Mouse (Mus musculus): ENCODE measurements around the gene Psmd11. TPM values are rescaled to one million over a fixed set of nuclear protein-coding genes. Genes with fewer than 3 reads are reported as not detected.

Psmd11 gene
- polyA plus RNA-seq, 1 experiment: 71.3 TPM

DNA sequence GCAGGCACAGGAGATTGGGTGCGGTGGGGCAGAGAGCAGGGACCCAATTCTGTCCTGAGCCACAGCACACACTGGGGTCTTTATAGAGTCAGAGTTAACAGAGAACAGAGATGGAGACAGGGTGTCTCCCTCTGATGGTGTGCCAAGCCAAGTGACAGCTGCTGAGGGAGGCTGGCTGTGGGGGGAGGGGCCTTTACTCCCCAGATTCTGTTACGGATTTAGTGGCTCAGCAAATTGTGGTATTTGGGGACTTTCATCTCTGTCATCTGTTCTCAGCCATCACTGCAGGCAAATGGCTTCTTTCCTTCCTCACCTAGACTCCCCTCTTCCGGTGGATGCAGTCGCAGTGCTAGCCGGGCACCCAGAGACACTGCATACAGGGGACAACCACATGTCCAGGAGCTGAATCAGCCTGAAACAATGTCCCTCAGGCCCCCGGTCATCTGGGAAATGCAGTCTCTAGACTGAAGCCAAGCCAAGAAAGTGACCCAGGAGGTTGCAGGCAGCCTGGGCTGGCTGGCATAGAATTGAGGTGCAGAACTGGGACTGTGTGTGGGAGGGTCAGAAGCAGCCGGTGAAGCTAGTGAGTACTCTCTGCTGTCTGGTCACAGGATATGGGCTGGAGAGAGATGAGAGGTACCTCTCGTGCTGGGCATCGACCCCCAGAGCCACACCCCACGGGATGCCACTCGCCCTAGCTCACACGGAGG, 60.9 kb downstream of the Psmd11 start:
- H3K4me1 ChIP-seq (ENCODE audit: control insufficient read depth, insufficient read depth, low read length): peaks cover 10% of the 10 kb centered on the region
- 20% methylated on average over 12 of the region's 12 CpGs for WGBS
- peak overlapping the region; percentile 95 for H3K27ac ChIP-seq (ENCODE audit: control insufficient read depth, insufficient read depth, low read depth, low read length, poor library complexity)
- H3K4me3 ChIP-seq (replicated peaks; ENCODE audit: control insufficient read depth, low read depth, low read length): peak overlapping the region; percentile 14
- TF ChIP-seq POLR2A (IDR thresholded peaks at IDR 0.05; ENCODE audit: borderline replicate concordance, control insufficient read depth, low read depth, low read length): no peak
- TF ChIP-seq CTCF (IDR thresholded peaks at IDR 0.05; ENCODE audit: control insufficient read depth, insufficient read depth, low read length): no peak

DNA sequence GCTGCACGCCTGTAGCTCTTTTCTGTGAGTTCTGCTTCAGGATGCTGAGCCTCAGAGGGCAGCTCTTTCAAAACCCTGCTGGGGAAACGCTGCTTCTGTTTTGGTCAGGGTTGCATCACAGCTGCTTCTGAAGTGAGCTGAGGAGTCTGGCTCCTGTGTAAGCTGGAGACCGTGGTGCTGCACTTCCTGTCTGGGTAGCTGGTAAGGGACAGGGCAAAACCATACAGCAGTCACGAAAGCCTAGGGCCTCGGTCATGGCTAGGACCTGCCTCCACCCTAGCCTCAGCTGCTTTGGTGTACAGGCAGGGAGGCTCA, 61.4 kb downstream of the Psmd11 start:
- 8% methylated on average over 5 of the region's 5 CpGs for WGBS
- H3K4me1 ChIP-seq (ENCODE audit: control insufficient read depth, insufficient read depth, low read length): peaks cover 10% of the 10 kb centered on the region
- H3K27ac ChIP-seq (ENCODE audit: control insufficient read depth, insufficient read depth, low read depth, low read length, poor library complexity): peak overlapping the region; percentile 95
- no peak for TF ChIP-seq POLR2A (IDR thresholded peaks at IDR 0.05; ENCODE audit: borderline replicate concordance, control insufficient read depth, low read depth, low read length)
- TF ChIP-seq CTCF (IDR thresholded peaks at IDR 0.05; ENCODE audit: control insufficient read depth, insufficient read depth, low read length): no peak
- H3K4me3 ChIP-seq (replicated peaks; ENCODE audit: control insufficient read depth, low read depth, low read length): no peak overlapping the region

DNA sequence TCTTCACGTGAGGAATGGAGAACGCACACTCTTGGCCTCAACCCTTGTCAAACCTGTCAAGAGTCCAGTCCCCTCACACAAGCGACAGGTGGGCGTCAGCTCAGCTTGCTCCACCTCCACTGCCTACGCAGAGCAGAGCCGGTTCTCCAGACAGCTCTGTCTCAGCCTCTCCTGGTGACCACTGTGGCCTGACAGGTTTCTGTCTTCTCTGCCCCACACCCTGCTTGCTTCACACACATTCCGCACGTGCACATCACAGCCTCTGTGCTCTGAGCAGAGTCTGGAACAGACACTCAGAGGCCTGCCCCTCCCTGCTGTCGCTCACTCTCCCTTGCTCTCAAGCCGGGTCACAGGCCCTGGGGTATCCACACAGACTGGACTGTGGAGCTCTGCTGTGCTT, 62.4 kb downstream of the Psmd11 start:
- Histone ChIP-seq H3K27ac (ENCODE audit: control insufficient read depth, insufficient read depth, low read depth, low read length, poor library complexity) (peak overlapping the region; percentile 22), H3K4me1 (ENCODE audit: control insufficient read depth, insufficient read depth, low read length) (peaks cover 11% of the 10 kb centered on the region), H3K4me3 (replicated peaks; ENCODE audit: control insufficient read depth, low read depth, low read length) (no peak overlapping the region)
- WGBS: 79% methylated on average over 10 of the region's 10 CpGs
- TF ChIP-seq POLR2A (IDR thresholded peaks at IDR 0.05; ENCODE audit: borderline replicate concordance, control insufficient read depth, low read depth, low read length): no peak
- no peak for TF ChIP-seq CTCF (IDR thresholded peaks at IDR 0.05; ENCODE audit: control insufficient read depth, insufficient read depth, low read length)

DNA sequence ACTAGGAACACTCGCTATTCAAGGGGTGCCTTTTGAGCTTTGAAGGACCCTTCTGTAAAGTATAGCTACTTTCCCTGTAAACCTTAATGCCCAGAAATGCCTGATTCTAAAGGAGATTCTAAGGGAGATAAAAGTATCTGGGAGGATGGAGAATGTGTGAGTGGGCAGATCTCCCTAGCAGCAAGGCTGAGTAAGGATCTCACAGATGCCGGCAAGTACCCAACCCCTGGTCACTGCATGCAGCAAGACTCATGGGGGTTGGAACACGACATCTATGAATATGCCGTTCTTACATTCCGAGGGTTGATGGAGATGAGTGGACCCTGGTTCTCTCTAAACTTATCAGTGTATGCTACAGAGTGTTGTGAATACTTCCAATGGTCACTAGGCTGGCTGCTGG, 64.8 kb downstream of the Psmd11 start:
- WGBS: 84% methylated on average over 5 of the region's 5 CpGs
- no peak overlapping the region for H3K4me3 ChIP-seq (replicated peaks; ENCODE audit: control insufficient read depth, low read depth, low read length)
- H3K27ac ChIP-seq (ENCODE audit: control insufficient read depth, insufficient read depth, low read depth, low read length, poor library complexity): no peak overlapping the region
- no peak for TF ChIP-seq CTCF (IDR thresholded peaks at IDR 0.05; ENCODE audit: control insufficient read depth, insufficient read depth, low read length)
- TF ChIP-seq POLR2A (IDR thresholded peaks at IDR 0.05; ENCODE audit: borderline replicate concordance, control insufficient read depth, low read depth, low read length): no peak
- peaks cover 16% of the 10 kb centered on the region for H3K4me1 ChIP-seq (ENCODE audit: control insufficient read depth, insufficient read depth, low read length)

DNA sequence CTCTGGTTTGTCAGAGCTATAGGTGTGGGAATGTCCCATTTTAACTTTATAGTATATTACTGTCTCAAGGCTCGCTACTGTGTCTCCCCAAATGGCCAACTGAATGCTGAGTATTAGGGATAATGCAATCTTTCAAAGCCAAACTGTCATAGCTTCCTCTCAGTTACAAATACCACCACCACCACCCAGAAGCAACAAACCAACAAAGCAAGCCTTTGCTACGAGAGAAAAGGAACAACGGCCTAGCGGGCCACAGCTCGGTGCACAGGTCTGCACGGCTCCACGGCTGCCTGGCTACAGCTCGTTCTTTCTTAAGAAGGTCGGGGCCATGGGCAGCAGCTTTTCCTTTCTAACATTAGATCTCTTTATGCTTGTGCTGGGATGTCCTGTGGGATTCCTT, 66.4 kb downstream of the Psmd11 start:
- H3K4me3 ChIP-seq (replicated peaks; ENCODE audit: control insufficient read depth, low read depth, low read length): no peak overlapping the region
- 44% methylated on average over 9 of the region's 9 CpGs for WGBS
- TF ChIP-seq POLR2A (IDR thresholded peaks at IDR 0.05; ENCODE audit: borderline replicate concordance, control insufficient read depth, low read depth, low read length): peak; percentile 15; the same call in 1 of the 2 replicates
- no peak for TF ChIP-seq CTCF (IDR thresholded peaks at IDR 0.05; ENCODE audit: control insufficient read depth, insufficient read depth, low read length)
- peaks cover 13% of the 10 kb centered on the region; the same call in 1 of the 2 replicates for H3K4me1 ChIP-seq (ENCODE audit: control insufficient read depth, insufficient read depth, low read length)
- H3K27ac ChIP-seq (ENCODE audit: control insufficient read depth, insufficient read depth, low read depth, low read length, poor library complexity): peak overlapping the region; percentile 72

DNA sequence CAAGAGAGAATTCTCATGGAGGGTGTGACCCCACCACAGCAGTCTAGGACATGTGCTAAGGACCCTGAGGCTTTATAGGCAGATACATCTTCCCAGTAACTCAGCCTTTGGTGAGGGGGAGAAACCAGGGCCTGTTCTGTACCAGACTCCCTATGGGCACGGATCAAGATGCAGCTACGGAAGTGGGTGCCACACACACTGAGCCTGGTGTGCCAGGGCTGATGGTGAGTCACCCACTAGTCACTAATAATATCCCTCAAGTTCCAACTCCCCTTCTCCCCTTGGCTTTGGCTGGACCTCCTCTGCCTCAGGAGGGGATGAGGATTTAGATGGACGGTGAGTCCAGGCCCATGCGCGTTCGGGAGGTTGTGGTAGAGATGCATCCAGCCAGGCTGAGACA, 67.6 kb downstream of the Psmd11 start:
- 86% methylated on average over 6 of the region's 6 CpGs for WGBS
- Histone ChIP-seq H3K27ac (ENCODE audit: control insufficient read depth, insufficient read depth, low read depth, low read length, poor library complexity) (no peak overlapping the region), H3K4me1 (ENCODE audit: control insufficient read depth, insufficient read depth, low read length) (peaks cover 8% of the 10 kb centered on the region; the same call in 1 of the 2 replicates), H3K4me3 (replicated peaks; ENCODE audit: control insufficient read depth, low read depth, low read length) (no peak overlapping the region)
- TF ChIP-seq CTCF (IDR thresholded peaks at IDR 0.05; ENCODE audit: control insufficient read depth, insufficient read depth, low read length): no peak
- no peak for TF ChIP-seq POLR2A (IDR thresholded peaks at IDR 0.05; ENCODE audit: borderline replicate concordance, control insufficient read depth, low read depth, low read length)

DNA sequence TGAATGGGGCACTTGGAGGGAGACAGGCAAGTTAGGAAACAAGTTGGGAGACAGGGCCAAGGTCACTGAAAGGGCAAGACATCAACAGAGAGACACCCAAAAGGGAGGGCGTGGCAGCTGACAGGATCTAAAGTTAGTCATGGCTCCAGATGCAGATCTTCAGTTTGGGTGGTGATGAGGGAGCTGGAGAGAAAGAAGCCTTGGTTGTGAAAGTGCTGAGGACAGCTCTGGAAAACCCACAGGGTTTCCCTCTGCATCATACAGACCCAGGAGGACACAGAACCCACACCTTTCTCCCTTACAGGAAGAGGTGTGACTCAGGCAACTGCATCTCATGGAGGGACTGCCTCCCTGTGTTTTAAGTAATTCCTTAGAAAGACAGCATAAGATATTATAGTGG, 68.2 kb downstream of the Psmd11 start:
- TF ChIP-seq POLR2A (IDR thresholded peaks at IDR 0.05; ENCODE audit: borderline replicate concordance, control insufficient read depth, low read depth, low read length) (no peak), CTCF (IDR thresholded peaks at IDR 0.05; ENCODE audit: control insufficient read depth, insufficient read depth, low read length) (no peak)
- 75% methylated on average over 1 of the region's 1 CpGs for WGBS
- H3K4me1 ChIP-seq (ENCODE audit: control insufficient read depth, insufficient read depth, low read length): peaks cover 8% of the 10 kb centered on the region; the same call in 1 of the 2 replicates
- no peak overlapping the region for H3K4me3 ChIP-seq (replicated peaks; ENCODE audit: control insufficient read depth, low read depth, low read length)
- H3K27ac ChIP-seq (ENCODE audit: control insufficient read depth, insufficient read depth, low read depth, low read length, poor library complexity): no peak overlapping the region

DNA sequence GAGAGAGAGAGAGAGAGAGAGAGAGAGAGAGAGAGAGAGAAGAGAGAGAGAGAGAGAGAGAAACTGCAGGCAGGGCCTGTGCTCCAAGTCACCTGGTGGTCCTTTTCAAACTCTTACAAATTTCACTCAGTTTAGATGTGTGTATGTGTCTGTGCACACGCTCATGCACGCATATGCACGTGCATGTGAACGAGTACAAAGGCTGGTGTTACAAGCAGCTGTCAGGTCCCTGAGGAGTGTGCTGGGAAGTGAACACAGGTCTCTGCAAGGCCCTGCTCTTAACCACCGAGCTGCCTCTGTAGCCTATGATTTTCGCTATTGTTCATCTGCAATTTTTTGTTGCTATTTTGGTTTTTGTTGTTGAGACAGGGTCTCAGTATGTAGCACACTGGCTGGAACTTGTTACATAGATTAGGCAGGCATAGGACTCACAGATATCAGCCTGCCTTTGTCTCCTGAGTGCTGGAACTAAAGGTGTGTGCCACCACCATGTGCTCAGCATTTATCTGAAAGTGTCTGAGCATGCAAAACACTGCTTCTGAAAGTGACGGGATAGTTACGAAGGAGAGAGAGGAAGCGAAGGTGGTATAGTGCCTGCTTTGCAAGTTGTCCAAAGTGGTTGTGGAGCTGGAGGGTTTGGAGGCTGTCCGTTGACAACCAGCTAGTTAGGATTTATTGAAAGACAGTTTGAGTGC, 69.0 kb downstream of the Psmd11 start:
- no peak overlapping the region for H3K4me3 ChIP-seq (replicated peaks; ENCODE audit: control insufficient read depth, low read depth, low read length)
- WGBS: 73% methylated on average over 10 of the region's 10 CpGs
- peaks cover 8% of the 10 kb centered on the region; the same call in 1 of the 2 replicates for H3K4me1 ChIP-seq (ENCODE audit: control insufficient read depth, insufficient read depth, low read length)
- no peak for TF ChIP-seq CTCF (IDR thresholded peaks at IDR 0.05; ENCODE audit: control insufficient read depth, insufficient read depth, low read length)
- no peak for TF ChIP-seq POLR2A (IDR thresholded peaks at IDR 0.05; ENCODE audit: borderline replicate concordance, control insufficient read depth, low read depth, low read length)
- H3K27ac ChIP-seq (ENCODE audit: control insufficient read depth, insufficient read depth, low read depth, low read length, poor library complexity): no peak overlapping the region

All from bone marrow, adult 2 months (tissue).